Mouse (Mus musculus) neural tube, embryonic 14.5 days (tissue): ENCODE data around the gene Gm43191. TPM values are rescaled to one million over a fixed set of nuclear protein-coding genes. Genes with fewer than 3 reads are reported as not detected.

ENCODE experiments used
- ATAC-seq: fragments of 200-750 bp; cut with Nextera tagmentation; 2 replicates; pipeline ENCODE4 v1.8.0; 2017; ENCODE audit warnings: low read depth, mild to moderate bottlenecking, moderate TSS enrichment, moderate library complexity
- H3K27ac ChIP-seq: fragments of 300-500 bp; sonication (generic); 2 replicates; pipeline ENCODE4 v1.5.1; 2014; ENCODE audit warnings: low read depth, mild to moderate bottlenecking, control low read depth, low read length, moderate library complexity, mixed read lengths
- H3K27me3 ChIP-seq: fragments of 300-500 bp; sonication (generic); 2 replicates; pipeline ENCODE4 v1.6.1; 2014; ENCODE audit warnings: low read length; ENCODE audit not compliant: control insufficient read depth, insufficient read depth
- H3K36me3 ChIP-seq: fragments of 300-500 bp; sonication (generic); 2 replicates; pipeline ENCODE4 v1.6.1; 2014; ENCODE audit warnings: low read length, mixed read lengths; ENCODE audit not compliant: control insufficient read depth, insufficient read depth
- H3K4me1 ChIP-seq: fragments of 300-500 bp; sonication (generic); 2 replicates; pipeline ENCODE4 v1.6.1; 2014; ENCODE audit warnings: low read length; ENCODE audit not compliant: control insufficient read depth, insufficient read depth
- H3K4me2 ChIP-seq: fragments of 300-500 bp; sonication (generic); 2 replicates; pipeline ENCODE4 v1.6.1; 2014; ENCODE audit warnings: mild to moderate bottlenecking, low read depth, low read length, control low read depth
- H3K4me3 ChIP-seq: fragments of 300-500 bp; sonication (generic); 2 replicates; pipeline ENCODE4 v1.5.1; 2014; ENCODE audit warnings: low read depth, low read length, control low read depth, mixed read lengths
- H3K9ac ChIP-seq: fragments of 300-500 bp; sonication (generic); replicated peaks from 2 replicates; pipeline ENCODE4 v1.6.1; 2014; ENCODE audit warnings: low read depth, mild to moderate bottlenecking, control low read depth, low read length, mixed read lengths
- H3K9me3 ChIP-seq: fragments of 300-500 bp; sonication (generic); 2 replicates; pipeline ENCODE4 v1.6.1; 2016; ENCODE audit warnings: low read length; ENCODE audit not compliant: control insufficient read depth
- WGBS: fragments of 180-500 bp; shearing (Covaris S2); extraction: QIAGEN DNeasy Blood & Tissue Kit; methylation state at CpG from one replicate; pipeline ENCODE4 v1.1.7; 2014; 5-methylcytosine and 5-hydroxymethylcytosine counted together
- polyA plus RNA-seq: library from polyadenylated mRNA; unstranded; fragments of >200 nt; fragmentation: Nextera tagmentation; extraction: Ambion mirVana; gene quantifications from 2 replicates; pipeline ENCODE4 v1.2.1, GENCODE M21; 2014

The Gm43191 gene
- polyA plus RNA-seq, 1 experiment from 2014 or later, result not detected

GRCm38 (mm10) chr3:116711624-116712435, 30.8 kb upstream of the Gm43191 start:
- Histone ChIP-seq H3K9ac (peak overlapping the region; percentile 94), H3K36me3 (no peaks in the 10 kb centered on the region), H3K4me1 (peaks cover 10% of the 10 kb centered on the region; the same call in 1 of the 2 replicates), H3K4me2 (peak overlapping the region; percentile 73), H3K4me3 (peak overlapping the region; percentile 93), H3K9me3 (no peaks in the 10 kb centered on the region), H3K27ac (0 out of 2 replicates have a peak overlapping the region, but pooled peaks have one; percentile 18), H3K27me3 (no peaks in the 10 kb centered on the region)
- ATAC-seq, result peak; percentile 93
- WGBS, result under 1% methylated on average over 81 of the region's 85 CpGs

- H3K4me2 ChIP-seq, result peak overlapping the region; percentile 73
- no peak for ATAC-seq
- no peak overlapping the region for H3K9ac ChIP-seq
- peaks cover 10% of the 10 kb centered on the region; the same call in 1 of the 2 replicates for H3K4me1 ChIP-seq
- H3K36me3 ChIP-seq, result no peaks in the 10 kb centered on the region
- no peak overlapping the region for H3K27ac ChIP-seq
- H3K9me3 ChIP-seq, result no peaks in the 10 kb centered on the region
- no peaks in the 10 kb centered on the region for H3K27me3 ChIP-seq
- H3K4me3 ChIP-seq, result peak overlapping the region; percentile 93
- 46% methylated on average over 9 of the region's 9 CpGs for WGBS
These were observed 29.9 kb upstream of the Gm43191 start for GRCm38 (mm10) chr3:116710941-116711340.

- no peaks in the 10 kb centered on the region for H3K27me3 ChIP-seq
- no peak overlapping the region for H3K4me3 ChIP-seq
- H3K36me3 ChIP-seq, result no peaks in the 10 kb centered on the region
- no peak overlapping the region for H3K9ac ChIP-seq
- 69% methylated on average over 1 of the region's 1 CpGs for WGBS
- H3K4me1 ChIP-seq, result no peaks in the 10 kb centered on the region; the same call in 1 of the 2 replicates
- no peak overlapping the region for H3K27ac ChIP-seq
- no peak for ATAC-seq
- H3K9me3 ChIP-seq, result no peaks in the 10 kb centered on the region
- no peak overlapping the region for H3K4me2 ChIP-seq
These were observed 24.7 kb upstream of the Gm43191 start for GRCm38 (mm10) chr3:116705637-116706204.

GRCm38 (mm10) chr3:116703835-116704234, 22.8 kb upstream of the Gm43191 start:
- Histone ChIP-seq H3K4me2 (no peak overlapping the region), H3K4me1 (no peaks in the 10 kb centered on the region)
- 87% methylated on average over 5 of the region's 5 CpGs for WGBS

GRCm38 (mm10) chr3:116702647-116703272, 21.7 kb upstream of the Gm43191 start:
- no peak overlapping the region for H3K4me2 ChIP-seq
- no peak overlapping the region for H3K4me3 ChIP-seq
- H3K27me3 ChIP-seq, result no peaks in the 10 kb centered on the region
- no peaks in the 10 kb centered on the region for H3K36me3 ChIP-seq
- no peaks in the 10 kb centered on the region for H3K4me1 ChIP-seq
- H3K9me3 ChIP-seq, result no peaks in the 10 kb centered on the region
- H3K9ac ChIP-seq, result no peak overlapping the region
- no peak overlapping the region for H3K27ac ChIP-seq
- no peak for ATAC-seq
- 95% methylated on average over 1 of the region's 1 CpGs for WGBS

More at GRCm38 (mm10) chr3:116703835-116704234, 22.8 kb upstream of the Gm43191 start:
- no peak overlapping the region for H3K9ac ChIP-seq
- H3K36me3 ChIP-seq, result no peaks in the 10 kb centered on the region
- H3K9me3 ChIP-seq, result no peaks in the 10 kb centered on the region
- ATAC-seq, result no peak
- no peaks in the 10 kb centered on the region for H3K27me3 ChIP-seq
- no peak overlapping the region for H3K4me3 ChIP-seq
- no peak overlapping the region for H3K27ac ChIP-seq

- Histone ChIP-seq H3K27ac (no peak overlapping the region), H3K9me3 (no peaks in the 10 kb centered on the region), H3K4me2 (no peak overlapping the region), H3K36me3 (no peaks in the 10 kb centered on the region), H3K4me1 (no peaks in the 10 kb centered on the region), H3K27me3 (no peaks in the 10 kb centered on the region), H3K4me3 (no peak overlapping the region), H3K9ac (no peak overlapping the region)
- 95% methylated on average over 4 of the region's 4 CpGs for WGBS
- ATAC-seq, result no peak
These were observed 20.5 kb upstream of the Gm43191 start for GRCm38 (mm10) chr3:116701601-116702000.

- Histone ChIP-seq H3K4me3 (no peak overlapping the region), H3K36me3 (no peaks in the 10 kb centered on the region), H3K27me3 (no peaks in the 10 kb centered on the region), H3K9ac (no peak overlapping the region), H3K9me3 (no peaks in the 10 kb centered on the region), H3K27ac (no peak overlapping the region), H3K4me2 (no peak overlapping the region), H3K4me1 (no peaks in the 10 kb centered on the region)
- ATAC-seq, result no peak
- WGBS, result 74% methylated on average over 2 of the region's 2 CpGs
These were observed 17.7 kb upstream of the Gm43191 start for GRCm38 (mm10) chr3:116698786-116699185.

- ATAC-seq, result no peak
- Histone ChIP-seq H3K9me3 (no peaks in the 10 kb centered on the region), H3K4me2 (no peak overlapping the region), H3K27me3 (no peaks in the 10 kb centered on the region), H3K4me3 (no peak overlapping the region), H3K36me3 (no peaks in the 10 kb centered on the region), H3K27ac (no peak overlapping the region), H3K9ac (no peak overlapping the region), H3K4me1 (no peaks in the 10 kb centered on the region)
- 89% methylated on average over 2 of the region's 2 CpGs for WGBS
These were observed 14.6 kb upstream of the Gm43191 start for GRCm38 (mm10) chr3:116695666-116695985.
